Mouse (Mus musculus): ENCODE results near the gene Sec31a. TPM values are rescaled to one million over a fixed set of nuclear protein-coding genes. Genes with fewer than 3 reads are reported as not detected.
A peak's percentile ranks its signal among the peaks of the same experiment; 100 is the strongest.

The Sec31a gene
- polyA plus RNA-seq, 1 experiment from 2014 or later, result 125 TPM

GRCm38 (mm10) chr5:100392436-100392955 is 23.5 kb downstream of the Sec31a start:
- Histone ChIP-seq H3K27ac (replicated peaks) (no peak overlapping the region), H3K4me3 (no peak overlapping the region), H3K4me1 (no peaks in the 10 kb centered on the region), H3K36me3 (replicated peaks) (peaks cover 97% of the 10 kb centered on the region), H3K27me3 (replicated peaks; ENCODE audit: low read depth, poor library complexity, severe bottlenecking) (no peaks in the 10 kb centered on the region), H3K9me3 (no peaks in the 10 kb centered on the region)
- WGBS, result 92% methylated on average over 20 of the region's 20 CpGs
- no peak for DNase-seq (ENCODE audit: low spot score)

- Histone ChIP-seq H3K4me1 (no peaks in the 10 kb centered on the region), H3K9me3 (no peaks in the 10 kb centered on the region), H3K4me3 (no peak overlapping the region), H3K27me3 (replicated peaks; ENCODE audit: low read depth, poor library complexity, severe bottlenecking) (no peaks in the 10 kb centered on the region), H3K27ac (replicated peaks) (no peak overlapping the region), H3K36me3 (replicated peaks) (peaks cover 94% of the 10 kb centered on the region)
- 93% methylated on average over 18 of the region's 18 CpGs for WGBS
- DNase-seq (ENCODE audit: low spot score), result no peak
Observed at GRCm38 (mm10) chr5:100383782-100384510, 32.1 kb downstream of the Sec31a start.

- no peak for DNase-seq (ENCODE audit: low spot score)
- H3K4me1 ChIP-seq, result no peaks in the 10 kb centered on the region
- no peak overlapping the region for H3K4me3 ChIP-seq
- H3K36me3 ChIP-seq (replicated peaks), result peaks cover 100% of the 10 kb centered on the region
- no peaks in the 10 kb centered on the region for H3K27me3 ChIP-seq (replicated peaks; ENCODE audit: low read depth, poor library complexity, severe bottlenecking)
- H3K9me3 ChIP-seq, result no peaks in the 10 kb centered on the region
- no peak overlapping the region for H3K27ac ChIP-seq (replicated peaks)
- 94% methylated on average over 7 of the region's 7 CpGs for WGBS
Observed at GRCm38 (mm10) chr5:100381094-100381493, 34.9 kb downstream of the Sec31a start.

- H3K36me3 ChIP-seq (replicated peaks), result peaks cover 100% of the 10 kb centered on the region
- no peak overlapping the region for H3K27ac ChIP-seq (replicated peaks)
- H3K4me1 ChIP-seq, result no peaks in the 10 kb centered on the region
- H3K4me3 ChIP-seq, result no peak overlapping the region
- DNase-seq (ENCODE audit: low spot score), result no peak
- H3K27me3 ChIP-seq (replicated peaks; ENCODE audit: low read depth, poor library complexity, severe bottlenecking), result no peaks in the 10 kb centered on the region
- H3K9me3 ChIP-seq, result no peaks in the 10 kb centered on the region
- 97% methylated on average over 5 of the region's 5 CpGs for WGBS
Observed at GRCm38 (mm10) chr5:100380277-100380676, 35.8 kb downstream of the Sec31a start.

GRCm38 (mm10) chr5:100378981-100379380 is 37.1 kb downstream of the Sec31a start:
- Histone ChIP-seq H3K4me1 (no peaks in the 10 kb centered on the region), H3K27ac (replicated peaks) (no peak overlapping the region), H3K27me3 (replicated peaks; ENCODE audit: low read depth, poor library complexity, severe bottlenecking) (no peaks in the 10 kb centered on the region), H3K36me3 (replicated peaks) (peaks cover 100% of the 10 kb centered on the region), H3K4me3 (no peak overlapping the region), H3K9me3 (no peaks in the 10 kb centered on the region)
- no peak for DNase-seq (ENCODE audit: low spot score)
- 89% methylated on average over 2 of the region's 2 CpGs for WGBS

GRCm38 (mm10) chr5:100378211-100378610 is 37.8 kb downstream of the Sec31a start:
- WGBS, result 93% methylated on average over 5 of the region's 5 CpGs
- Histone ChIP-seq H3K9me3 (no peaks in the 10 kb centered on the region), H3K27me3 (replicated peaks; ENCODE audit: low read depth, poor library complexity, severe bottlenecking) (no peaks in the 10 kb centered on the region), H3K27ac (replicated peaks) (no peak overlapping the region), H3K4me3 (no peak overlapping the region), H3K36me3 (replicated peaks) (peaks cover 100% of the 10 kb centered on the region), H3K4me1 (no peaks in the 10 kb centered on the region)
- DNase-seq (ENCODE audit: low spot score), result no peak

GRCm38 (mm10) chr5:100377376-100377775 is 38.7 kb downstream of the Sec31a start:
- no peak for DNase-seq (ENCODE audit: low spot score)
- Histone ChIP-seq H3K4me3 (no peak overlapping the region), H3K4me1 (no peaks in the 10 kb centered on the region), H3K27ac (replicated peaks) (no peak overlapping the region), H3K9me3 (no peaks in the 10 kb centered on the region), H3K36me3 (replicated peaks) (peaks cover 100% of the 10 kb centered on the region), H3K27me3 (replicated peaks; ENCODE audit: low read depth, poor library complexity, severe bottlenecking) (no peaks in the 10 kb centered on the region)
- WGBS, result 83% methylated on average over 2 of the region's 2 CpGs

GRCm38 (mm10) chr5:100374703-100375102 is 41.3 kb downstream of the Sec31a start:
- Histone ChIP-seq H3K27ac (replicated peaks) (no peak overlapping the region), H3K4me1 (no peaks in the 10 kb centered on the region), H3K27me3 (replicated peaks; ENCODE audit: low read depth, poor library complexity, severe bottlenecking) (no peaks in the 10 kb centered on the region), H3K36me3 (replicated peaks) (peaks cover 98% of the 10 kb centered on the region), H3K9me3 (no peaks in the 10 kb centered on the region), H3K4me3 (no peak overlapping the region)
- DNase-seq (ENCODE audit: low spot score), result no peak
- 93% methylated on average over 2 of the region's 2 CpGs for WGBS

GRCm38 (mm10) chr5:100373952-100374351 is 42.1 kb downstream of the Sec31a start:
- peaks cover 94% of the 10 kb centered on the region for H3K36me3 ChIP-seq (replicated peaks)
- 63% methylated on average over 5 of the region's 5 CpGs for WGBS
- peak; percentile 49 for DNase-seq (ENCODE audit: low spot score)

GRCm38 (mm10) chr5:100370919-100371318 is 45.1 kb downstream of the Sec31a start:
- Histone ChIP-seq H3K9me3 (no peaks in the 10 kb centered on the region), H3K36me3 (replicated peaks) (peaks cover 94% of the 10 kb centered on the region), H3K4me1 (no peaks in the 10 kb centered on the region), H3K4me3 (no peak overlapping the region), H3K27ac (replicated peaks) (no peak overlapping the region), H3K27me3 (replicated peaks; ENCODE audit: low read depth, poor library complexity, severe bottlenecking) (no peaks in the 10 kb centered on the region)
- WGBS, result 65% methylated on average over 1 of the region's 1 CpGs
- no peak for DNase-seq (ENCODE audit: low spot score)

More at GRCm38 (mm10) chr5:100373952-100374351, 42.1 kb downstream of the Sec31a start:
- H3K4me1 ChIP-seq, result no peaks in the 10 kb centered on the region
- no peak overlapping the region for H3K4me3 ChIP-seq
- H3K9me3 ChIP-seq, result no peaks in the 10 kb centered on the region
- H3K27ac ChIP-seq (replicated peaks), result no peak overlapping the region
- H3K27me3 ChIP-seq (replicated peaks; ENCODE audit: low read depth, poor library complexity, severe bottlenecking), result no peaks in the 10 kb centered on the region

- Histone ChIP-seq H3K4me1 (no peaks in the 10 kb centered on the region), H3K9me3 (no peaks in the 10 kb centered on the region), H3K27me3 (replicated peaks; ENCODE audit: low read depth, poor library complexity, severe bottlenecking) (no peaks in the 10 kb centered on the region), H3K27ac (replicated peaks) (no peak overlapping the region), H3K4me3 (no peak overlapping the region), H3K36me3 (replicated peaks) (peaks cover 94% of the 10 kb centered on the region)
- DNase-seq (ENCODE audit: low spot score), result no peak
- 93% methylated on average over 11 of the region's 11 CpGs for WGBS
Observed at GRCm38 (mm10) chr5:100369825-100370459, 46.1 kb downstream of the Sec31a start.

GRCm38 (mm10) chr5:100369093-100369492 is 46.9 kb downstream of the Sec31a start:
- WGBS, result 96% methylated on average over 6 of the region's 6 CpGs
- H3K36me3 ChIP-seq (replicated peaks), result peaks cover 94% of the 10 kb centered on the region

GRCm38 (mm10) chr5:100368527-100368926 is 47.5 kb downstream of the Sec31a start:
- Histone ChIP-seq H3K4me3 (no peak overlapping the region), H3K27ac (replicated peaks) (no peak overlapping the region), H3K4me1 (no peaks in the 10 kb centered on the region), H3K36me3 (replicated peaks) (peaks cover 94% of the 10 kb centered on the region), H3K27me3 (replicated peaks; ENCODE audit: low read depth, poor library complexity, severe bottlenecking) (no peaks in the 10 kb centered on the region), H3K9me3 (no peaks in the 10 kb centered on the region)
- DNase-seq (ENCODE audit: low spot score), result no peak
- WGBS, result 90% methylated on average over 5 of the region's 5 CpGs

More at GRCm38 (mm10) chr5:100369093-100369492, 46.9 kb downstream of the Sec31a start:
- no peak for DNase-seq (ENCODE audit: low spot score)
- no peaks in the 10 kb centered on the region for H3K27me3 ChIP-seq (replicated peaks; ENCODE audit: low read depth, poor library complexity, severe bottlenecking)
- H3K27ac ChIP-seq (replicated peaks), result no peak overlapping the region
- no peaks in the 10 kb centered on the region for H3K9me3 ChIP-seq
- H3K4me3 ChIP-seq, result no peak overlapping the region
- H3K4me1 ChIP-seq, result no peaks in the 10 kb centered on the region

All from embryonic facial prominence, embryonic 10.5 days (tissue).